Mouse (Mus musculus) MEL (cell line): ENCODE results near the gene Muc20.

Source experiments
- CHD2 ChIP-seq: IDR thresholded peaks from 2 replicates; pipeline ENCODE4 v1.6.1; 2011; ENCODE audit warnings: low read length, improper control_type of control experiment
- CTCF ChIP-seq, 3 experiments: IDR thresholded peaks in 2 of 3; conservative IDR thresholded peaks in 1 of 3; 2 replicates each; pipeline ENCODE4 v1.5.1; 2011 to 2012; ENCODE audit warnings: low read length in 3 of 3, low read depth in 2 of 3, mild to moderate bottlenecking in 2 of 3, improper control_type of control experiment in 1 of 3, inconsistent platforms in 1 of 3, mixed read lengths in 1 of 3, moderate library complexity in 1 of 3; ENCODE audit not compliant: control insufficient read depth in 1 of 3, insufficient read depth in 1 of 3, poor library complexity in 1 of 3, severe bottlenecking in 1 of 3
- EP300 ChIP-seq, 2 experiments: IDR thresholded peaks; 2 replicates each; pipeline ENCODE4 v1.6.1; 2011; ENCODE audit warnings: improper control_type of control experiment in 2 of 2, low read length in 2 of 2, low read depth in 1 of 2, mild to moderate bottlenecking in 1 of 2
- ETS1 ChIP-seq: IDR thresholded peaks from 2 replicates; pipeline ENCODE4 v1.6.1; 2012; ENCODE audit warnings: low read depth, mild to moderate bottlenecking, inconsistent platforms, low read length, improper control_type of control experiment, moderate library complexity
- NELFE ChIP-seq: IDR thresholded peaks from 2 replicates; pipeline ENCODE4 v1.6.1; 2011; ENCODE audit warnings: low read depth, low read length, improper control_type of control experiment
- POLR2A ChIP-seq, 2 experiments: IDR thresholded peaks; 2 replicates each; pipeline ENCODE4 v1.6.1; 2011 to 2012; ENCODE audit warnings: low read length in 2 of 2, mild to moderate bottlenecking in 2 of 2, control low read depth in 1 of 2, improper control_type of control experiment in 1 of 2, low read depth in 1 of 2, moderate library complexity in 1 of 2; ENCODE audit not compliant: control insufficient read depth in 1 of 2, insufficient read depth in 1 of 2, poor library complexity in 1 of 2
- RAD21 ChIP-seq: IDR thresholded peaks from 2 replicates; pipeline ENCODE4 v1.6.1; 2011; ENCODE audit warnings: mild to moderate bottlenecking, low read depth, low read length, improper control_type of control experiment
- SIN3A ChIP-seq: IDR thresholded peaks from 2 replicates; pipeline ENCODE4 v1.6.1; 2012; ENCODE audit warnings: low read length, improper control_type of control experiment, inconsistent platforms
- ZC3H11A ChIP-seq: IDR thresholded peaks from 2 replicates; pipeline ENCODE4 v1.6.1; 2012; ENCODE audit warnings: low read depth, mild to moderate bottlenecking, inconsistent platforms, low read length, improper control_type of control experiment

DNA sequence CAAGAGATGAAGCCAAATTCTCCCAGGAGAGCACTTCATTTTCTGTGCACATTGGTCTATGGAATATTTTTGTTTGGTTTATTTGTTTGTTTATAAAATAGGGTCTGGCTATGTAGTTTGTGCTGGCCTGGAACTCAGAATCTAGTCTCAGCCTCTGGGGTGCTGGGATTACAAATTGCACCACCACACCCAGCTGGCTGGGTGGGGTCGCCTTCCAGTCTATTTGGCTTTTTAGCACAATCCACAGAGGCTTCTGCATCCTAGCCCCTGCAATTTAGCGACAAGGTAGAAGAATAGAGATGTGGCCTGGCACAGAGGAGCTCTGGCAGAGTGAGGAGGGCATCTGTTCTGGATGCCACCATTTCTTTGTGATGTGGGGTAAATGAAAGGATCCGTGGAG lies 16.5 kb upstream of the Muc20 start:
- no peak for TF ChIP-seq SIN3A
- TF ChIP-seq POLR2A (IDR thresholded peaks at IDR 0.05; ENCODE audit: control insufficient read depth in 1 of 2, insufficient read depth in 1 of 2, low read depth in 1 of 2, low read length in 2 of 2, poor library complexity in 1 of 2) = no peak
- no peak for TF ChIP-seq CTCF (IDR thresholded peaks at IDR 0.05 in 2 of 3, conservative IDR thresholded peaks at IDR 0.05 in 1 of 3; ENCODE audit: control insufficient read depth in 1 of 3, insufficient read depth in 1 of 3, low read depth in 2 of 3, low read length in 3 of 3, poor library complexity in 1 of 3, severe bottlenecking in 1 of 3)
- TF ChIP-seq CHD2 = no peak
- TF ChIP-seq NELFE = no peak
- no peak for TF ChIP-seq ETS1
- no peak for TF ChIP-seq ZC3H11A
- no peak for TF ChIP-seq EP300 (IDR thresholded peaks at IDR 0.05; ENCODE audit: low read depth in 1 of 2, low read length in 2 of 2)
- TF ChIP-seq RAD21 = no peak
